Mouse (Mus musculus) liver, embryonic 11.5 days (tissue): ENCODE measurements around the gene Per1. TPM values are rescaled to one million over a fixed set of nuclear protein-coding genes. Genes with fewer than 3 reads are reported as not detected.

Source experiments
- ATAC-seq: fragments of 200-750 bp; cut with Nextera tagmentation; replicated peaks from 2 replicates; pipeline ENCODE4 v1.8.0; 2017; ENCODE audit warnings: moderate number of reproducible peaks, mild to moderate bottlenecking, moderate TSS enrichment, moderate library complexity; ENCODE audit not compliant: low FRiP score
- DNase-seq: peaks from one replicate; pipeline ENCODE4 v3.0.0-alpha.2; 2017; ENCODE audit warnings: low spot score
- H3K27ac ChIP-seq: fragments of 300-500 bp; sonication (generic); 2 replicates; pipeline ENCODE4 v1.5.1; 2014; ENCODE audit warnings: mild to moderate bottlenecking, low read depth, low read length, control low read depth
- H3K27me3 ChIP-seq: fragments of 300-500 bp; sonication (generic); replicated peaks from 2 replicates; pipeline ENCODE4 v1.6.1; 2014; ENCODE audit warnings: low read length, mixed read lengths; ENCODE audit not compliant: control insufficient read depth, insufficient read depth
- H3K36me3 ChIP-seq: fragments of 300-500 bp; sonication (generic); 2 replicates; pipeline ENCODE4 v1.6.1; 2014; ENCODE audit warnings: mild to moderate bottlenecking, low read length, moderate library complexity, mixed read lengths; ENCODE audit not compliant: control insufficient read depth, insufficient read depth
- H3K4me1 ChIP-seq: fragments of 300-500 bp; sonication (generic); replicated peaks from 2 replicates; pipeline ENCODE4 v1.6.1; 2014; ENCODE audit warnings: low read length, mixed read lengths; ENCODE audit not compliant: control insufficient read depth, insufficient read depth
- H3K4me2 ChIP-seq: fragments of 300-500 bp; sonication (generic); 2 replicates; pipeline ENCODE4 v1.6.1; 2014; ENCODE audit warnings: mild to moderate bottlenecking, control low read depth, moderate library complexity
- H3K4me3 ChIP-seq: fragments of 300-500 bp; sonication (generic); 2 replicates; pipeline ENCODE4 v1.5.1; 2014; ENCODE audit warnings: low read depth, low read length, control low read depth
- H3K9ac ChIP-seq: fragments of 300-500 bp; sonication (generic); 2 replicates; pipeline ENCODE4 v1.6.1; 2014; ENCODE audit warnings: low read depth, low read length, control low read depth
- H3K9me3 ChIP-seq: fragments of 300-500 bp; sonication (generic); 2 replicates; pipeline ENCODE4 v1.6.1; 2016; ENCODE audit warnings: low read length, inconsistent platforms, mixed read lengths; ENCODE audit not compliant: control insufficient read depth
- WGBS: fragments of 180-500 bp; shearing (Covaris S2); extraction: QIAGEN DNeasy Blood & Tissue Kit; methylation state at CpG from one replicate; pipeline ENCODE4 v1.1.7; 2014; 5-methylcytosine and 5-hydroxymethylcytosine counted together
- polyA plus RNA-seq: library from polyadenylated mRNA; unstranded; fragments of >200 nt; fragmentation: Nextera tagmentation; extraction: Ambion mirVana; gene quantifications from 2 replicates; pipeline ENCODE4 v1.2.1, GENCODE M21; 2014

Per1 gene
- polyA plus RNA-seq, 1 experiment from 2014 or later = 6.6 TPM

- H3K27me3 ChIP-seq = no peaks in the 10 kb centered on the region
- peaks cover 43% of the 10 kb centered on the region for H3K4me1 ChIP-seq
- H3K36me3 ChIP-seq = no peaks in the 10 kb centered on the region
- peak; percentile 94 for DNase-seq
- peak; percentile 73 for ATAC-seq
- peak overlapping the region; percentile 70 for H3K4me3 ChIP-seq
- peak overlapping the region; percentile 90 for H3K4me2 ChIP-seq
- peak overlapping the region; percentile 85 for H3K9ac ChIP-seq
- H3K9me3 ChIP-seq = no peaks in the 10 kb centered on the region
- peak overlapping the region; percentile 44; the same call in 1 of the 2 replicates for H3K27ac ChIP-seq
- under 1% methylated on average over 19 of the region's 19 CpGs for WGBS
Measured at GRCm38 (mm10) chr11:69062761-69063224, 32.2 kb upstream of the Per1 start.

DNA sequence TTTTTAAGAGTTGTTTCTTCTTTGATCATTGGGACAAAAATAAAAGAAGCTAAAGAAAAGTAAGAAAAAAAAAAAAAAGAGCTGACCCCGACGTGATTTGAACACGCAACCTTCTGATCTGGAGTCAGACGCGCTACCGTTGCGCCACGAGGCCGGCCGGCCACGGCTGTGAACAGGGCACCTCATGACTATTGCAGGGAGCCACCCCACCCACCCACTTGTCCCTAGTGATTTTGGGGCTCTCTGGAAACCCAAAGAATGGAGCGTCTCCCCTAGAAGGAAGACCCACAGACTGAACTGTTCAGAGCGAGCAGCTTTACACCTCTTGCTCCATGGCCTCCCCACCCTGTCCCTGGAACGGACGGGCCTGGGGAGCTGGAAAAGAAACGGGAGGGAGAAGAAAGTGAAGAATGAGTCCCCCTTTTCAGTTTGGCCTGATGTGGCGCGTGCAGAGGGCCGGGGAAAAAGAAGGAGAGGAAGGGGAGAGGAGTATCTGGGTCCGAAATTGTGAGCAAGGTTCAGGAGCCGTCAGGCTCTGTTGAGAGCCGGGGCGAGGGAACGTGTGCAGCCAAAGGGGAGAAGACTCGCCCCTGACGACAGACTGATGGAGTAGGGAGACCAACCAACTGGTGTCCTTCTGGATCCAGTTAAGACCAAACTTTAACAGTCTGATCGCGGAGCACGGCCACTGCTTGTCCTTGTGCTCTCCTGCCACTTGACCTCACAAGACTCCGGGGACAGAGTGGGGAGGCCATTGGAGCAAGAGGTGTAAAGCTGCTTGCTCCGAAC lies 31.4 kb upstream of the Per1 start:
- ATAC-seq = peak; percentile 36; the same call in 1 of the 2 replicates
- no peaks in the 10 kb centered on the region for H3K27me3 ChIP-seq

DNA sequence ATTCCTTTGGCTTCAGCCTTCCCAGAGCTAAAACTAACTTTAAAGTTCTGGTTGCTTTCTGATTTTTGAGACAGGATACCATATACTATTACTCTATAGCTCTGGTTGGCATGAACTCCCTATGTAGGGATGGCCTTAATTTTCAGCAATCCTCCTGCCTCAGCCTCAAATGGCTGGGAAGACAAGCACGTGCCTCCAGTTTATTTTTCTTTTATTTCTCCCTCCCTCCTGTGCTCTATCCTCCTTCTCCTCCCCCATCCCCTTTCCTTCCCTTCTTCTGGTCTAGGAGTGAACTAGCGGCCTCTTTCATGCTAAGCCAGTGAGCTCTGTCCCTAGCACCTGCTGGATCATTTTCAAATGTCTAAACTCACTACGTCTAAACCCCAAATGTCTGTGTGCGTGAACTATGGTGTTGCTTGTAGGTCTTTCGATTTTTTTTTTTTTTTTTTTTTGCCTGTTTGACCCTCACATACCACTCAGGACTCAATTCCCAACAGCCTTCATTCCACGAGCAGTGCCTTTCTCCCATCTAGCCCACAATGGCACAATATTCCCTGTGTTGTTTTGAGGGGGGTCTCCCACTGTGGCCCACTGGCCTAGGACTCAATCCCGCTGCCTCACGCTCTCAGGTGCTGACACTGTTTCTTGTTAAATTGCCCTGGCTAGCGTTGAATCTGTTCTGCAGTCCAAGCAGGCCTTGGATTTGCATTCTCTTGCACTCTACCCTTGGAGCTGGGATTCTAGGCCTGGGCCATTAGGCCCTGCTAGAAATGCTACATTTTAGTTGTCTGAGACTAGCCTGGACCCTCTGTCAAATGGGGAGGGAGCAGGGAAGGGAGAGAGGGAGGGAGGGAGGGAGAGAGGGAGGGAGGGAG lies 30.5 kb upstream of the Per1 start:
- Histone ChIP-seq H3K4me3 (peak overlapping the region; percentile 70), H3K4me1 (peaks cover 36% of the 10 kb centered on the region), H3K9ac (peak overlapping the region; percentile 78), H3K27ac (peak overlapping the region; percentile 67; the same call in 1 of the 2 replicates), H3K4me2 (peak overlapping the region; percentile 90), H3K27me3 (no peaks in the 10 kb centered on the region), H3K36me3 (no peaks in the 10 kb centered on the region), H3K9me3 (no peaks in the 10 kb centered on the region)
- DNase-seq (no peak), ATAC-seq (no peak)
- 62% methylated on average over 9 of the region's 9 CpGs for WGBS

More for the DNA sequence above, 31.4 kb upstream of the Per1 start:
- peak overlapping the region; percentile 85 for H3K9ac ChIP-seq
- peak; percentile 93 for DNase-seq
- peak overlapping the region; percentile 67 for H3K27ac ChIP-seq
- H3K4me3 ChIP-seq = peak overlapping the region; percentile 70
- H3K9me3 ChIP-seq = no peaks in the 10 kb centered on the region
- H3K4me2 ChIP-seq = peak overlapping the region; percentile 90
- peaks cover 35% of the 10 kb centered on the region for H3K4me1 ChIP-seq
- WGBS = under 1% methylated on average over 31 of the region's 31 CpGs
- no peaks in the 10 kb centered on the region for H3K36me3 ChIP-seq

- H3K4me3 ChIP-seq = no peak overlapping the region
- DNase-seq = no peak
- no peaks in the 10 kb centered on the region for H3K27me3 ChIP-seq
- ATAC-seq = no peak
- peak overlapping the region; percentile 88; the same call in 1 of the 2 replicates for H3K4me2 ChIP-seq
- peaks cover 36% of the 10 kb centered on the region for H3K4me1 ChIP-seq
- no peak overlapping the region for H3K9ac ChIP-seq
- H3K27ac ChIP-seq = no peak overlapping the region
- 61% methylated on average over 3 of the region's 3 CpGs for WGBS
- no peaks in the 10 kb centered on the region for H3K36me3 ChIP-seq
- H3K9me3 ChIP-seq = no peaks in the 10 kb centered on the region
Measured at GRCm38 (mm10) chr11:69065394-69065925, 29.6 kb upstream of the Per1 start.

DNA sequence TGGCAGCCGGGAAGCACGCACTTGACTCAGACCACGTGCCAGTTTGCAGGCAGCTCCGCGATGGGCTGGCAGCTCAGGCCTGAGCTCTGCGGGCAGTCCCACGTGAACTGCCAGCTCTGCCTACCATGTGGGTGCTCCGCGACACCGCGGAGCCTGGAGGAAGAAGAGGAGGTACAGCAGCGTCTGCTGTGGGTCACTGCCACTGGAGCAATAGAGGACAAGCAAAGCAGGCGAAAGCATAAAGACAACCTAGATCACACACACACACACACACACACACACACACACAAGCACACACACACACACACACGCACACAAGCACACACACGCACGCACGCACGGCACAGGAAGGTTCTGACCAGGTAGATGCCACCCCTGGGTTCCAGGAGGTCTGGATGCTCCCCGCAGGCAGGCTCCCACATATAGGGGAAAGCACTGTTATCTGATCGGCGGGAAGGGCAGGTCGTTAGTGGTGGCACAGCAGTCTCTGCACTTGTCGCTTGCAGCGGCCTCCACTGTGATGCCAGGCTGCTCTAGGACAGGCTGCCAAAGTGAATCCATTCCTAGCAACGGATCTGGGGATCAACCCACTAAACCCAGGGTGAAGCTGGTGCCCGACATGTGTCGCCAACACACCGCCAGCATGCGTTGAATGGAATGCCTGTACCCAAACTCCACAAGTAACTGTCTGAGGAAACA lies 28.7 kb upstream of the Per1 start:
- no peaks in the 10 kb centered on the region for H3K36me3 ChIP-seq
- H3K4me1 ChIP-seq = peaks cover 32% of the 10 kb centered on the region
- 7% methylated on average over 29 of the region's 29 CpGs for WGBS
- peak overlapping the region; percentile 53 for H3K4me3 ChIP-seq
- H3K27ac ChIP-seq = peak overlapping the region; percentile 53; the same call in 1 of the 2 replicates
- H3K9me3 ChIP-seq = no peaks in the 10 kb centered on the region
- ATAC-seq = 0 out of 2 replicates have a peak, but pooled peaks have one; percentile 11
- DNase-seq = peak; percentile 72
- no peaks in the 10 kb centered on the region for H3K27me3 ChIP-seq
- H3K4me2 ChIP-seq = peak overlapping the region; percentile 88
- H3K9ac ChIP-seq = peak overlapping the region; percentile 69

DNA sequence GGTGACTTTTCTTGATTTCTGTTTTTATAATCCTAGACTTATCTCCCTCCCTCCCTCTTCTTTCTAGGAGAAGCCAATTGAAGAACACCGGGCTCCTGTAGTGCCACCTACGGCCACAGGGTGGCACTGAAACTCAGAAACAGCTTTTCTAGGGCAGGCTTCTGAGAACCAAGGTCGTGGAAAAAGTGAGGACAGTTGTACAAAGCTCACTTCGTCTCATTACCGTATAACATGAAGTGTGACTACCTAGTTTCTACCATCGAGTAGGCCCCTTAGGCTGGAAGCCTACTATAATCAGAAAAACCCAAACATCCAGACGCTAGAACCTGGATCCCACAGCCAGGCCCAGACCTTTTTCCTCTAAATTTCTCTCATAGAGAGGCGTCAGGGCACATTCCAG lies 28.1 kb upstream of the Per1 start:
- Histone ChIP-seq H3K27me3 (no peaks in the 10 kb centered on the region), H3K4me3 (peak overlapping the region; percentile 53), H3K4me1 (peaks cover 32% of the 10 kb centered on the region), H3K9ac (peak overlapping the region; percentile 69; the same call in 1 of the 2 replicates), H3K36me3 (no peaks in the 10 kb centered on the region), H3K4me2 (peak overlapping the region; percentile 88), H3K27ac (0 out of 2 replicates have a peak overlapping the region, but pooled peaks have one; percentile 16), H3K9me3 (no peaks in the 10 kb centered on the region)
- ATAC-seq = no peak
- DNase-seq = peak; percentile 79
- WGBS = 9% methylated on average over 8 of the region's 8 CpGs

DNA sequence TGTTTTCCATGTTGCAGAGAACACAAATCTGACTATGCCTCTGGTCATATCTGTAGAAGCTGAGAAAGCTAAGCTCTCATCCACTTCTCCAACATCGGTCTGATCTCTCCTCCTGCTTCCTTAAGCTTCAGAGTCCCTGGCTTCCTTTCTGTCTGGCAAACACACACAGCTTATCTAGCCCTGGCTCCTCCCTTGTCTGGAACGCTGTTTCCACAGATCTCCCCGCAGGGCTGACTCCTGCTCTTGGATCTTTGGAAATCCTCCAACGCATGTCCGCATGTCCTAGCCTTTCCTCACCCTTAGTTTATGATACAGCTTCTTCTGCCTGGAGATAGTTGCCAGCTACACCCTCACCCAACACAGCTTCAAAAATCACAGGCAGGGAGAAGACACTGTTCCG lies 27.4 kb upstream of the Per1 start:
- ATAC-seq = no peak
- H3K27ac ChIP-seq = 0 out of 2 replicates have a peak overlapping the region, but pooled peaks have one; percentile 16
- peak overlapping the region; percentile 1; the same call in 1 of the 2 replicates for H3K4me3 ChIP-seq

DNA sequence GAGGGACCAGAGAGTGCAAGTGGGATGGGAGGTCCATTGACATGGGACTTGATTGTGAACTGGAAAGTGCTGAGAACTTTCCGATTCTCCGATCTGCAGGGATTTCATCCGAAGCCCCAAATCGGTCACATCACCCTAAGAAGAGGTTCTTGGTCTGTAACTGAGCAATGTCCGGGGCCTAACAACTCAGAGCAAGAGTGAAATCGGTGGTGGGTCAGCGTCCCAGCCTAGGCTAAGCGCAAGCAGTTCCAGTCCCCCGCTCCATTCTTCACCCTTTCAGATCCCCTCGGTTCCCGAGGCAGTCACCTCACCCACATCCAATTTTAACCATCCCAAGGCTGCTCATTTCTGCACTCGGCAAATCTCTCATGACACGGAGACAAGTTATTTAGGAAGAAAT lies 24.9 kb upstream of the Per1 start:
- H3K4me2 ChIP-seq = peak overlapping the region; percentile 90
- no peaks in the 10 kb centered on the region for H3K36me3 ChIP-seq
- no peak for ATAC-seq
- WGBS = 2% methylated on average over 13 of the region's 13 CpGs
- peak overlapping the region; percentile 81 for H3K9ac ChIP-seq
- H3K4me1 ChIP-seq = peaks cover 40% of the 10 kb centered on the region
- H3K9me3 ChIP-seq = no peaks in the 10 kb centered on the region
- no peak for DNase-seq
- peak overlapping the region; percentile 68 for H3K27ac ChIP-seq
- peak overlapping the region; percentile 70 for H3K4me3 ChIP-seq
- H3K27me3 ChIP-seq = no peaks in the 10 kb centered on the region

More for the DNA sequence above, 27.4 kb upstream of the Per1 start:
- Histone ChIP-seq H3K4me2 (peak overlapping the region; percentile 88), H3K9me3 (no peaks in the 10 kb centered on the region), H3K4me1 (peaks cover 37% of the 10 kb centered on the region), H3K27me3 (no peaks in the 10 kb centered on the region), H3K9ac (no peak overlapping the region), H3K36me3 (no peaks in the 10 kb centered on the region)
- no peak for DNase-seq
- 34% methylated on average over 6 of the region's 6 CpGs for WGBS
